Mouse (Mus musculus): ENCODE measurements around the gene Etv5.

Gene Etv5

GRCm38 (mm10) chr16:22348014-22348413 is 91.5 kb downstream of the Etv5 start:
- DNase-seq (ENCODE audit: low spot score in 2 of 2): no peak

GRCm38 (mm10) chr16:22341236-22341671 is 98.3 kb downstream of the Etv5 start:
- DNase-seq (ENCODE audit: low spot score in 2 of 2): no peak

- no peak for DNase-seq (ENCODE audit: low spot score in 2 of 2)
Measured at GRCm38 (mm10) chr16:22335781-22336180, 103.7 kb downstream of the Etv5 start.

Data from spleen, postnatal 10 days (tissue).